Mouse (Mus musculus) CH12.LX (cell line): Measurements from ENCODE around the gene Akr1b10. TPM values are rescaled to one million over a fixed set of nuclear protein-coding genes. Genes with fewer than 3 reads are reported as not detected.

Experiments
- DNase-seq: peaks from one replicate; pipeline ENCODE4 v3.0.0-alpha.2; 2013; ENCODE audit errors: extremely low read depth
- H3K27ac ChIP-seq: 2 replicates; pipeline ENCODE4 v1.5.1; 2012; ENCODE audit warnings: low read depth, mild to moderate bottlenecking, control low read depth, moderate library complexity; ENCODE audit not compliant: insufficient read depth
- H3K27me3 ChIP-seq: replicated peaks from 2 replicates; pipeline ENCODE3; 2012; ENCODE audit warnings: inconsistent platforms
- H3K36me3 ChIP-seq, 2 experiments: replicated peaks in 1 of 2; 2 replicates each; pipeline versions ENCODE3 to v1.6.1; 2012; ENCODE audit warnings: inconsistent platforms in 1 of 2, low read length in 1 of 2, mild to moderate bottlenecking in 1 of 2, mixed read lengths in 1 of 2, moderate library complexity in 1 of 2; ENCODE audit not compliant: control insufficient read depth in 1 of 2, insufficient read depth in 1 of 2
- H3K4me1 ChIP-seq, 2 experiments: 2 replicates each; pipeline ENCODE4 v1.6.1; 2012; ENCODE audit warnings: inconsistent platforms in 1 of 2, moderate library complexity in 1 of 2; ENCODE audit not compliant: insufficient read depth in 2 of 2, control insufficient read depth in 1 of 2
- H3K4me2 ChIP-seq: 2 replicates; pipeline ENCODE4 v1.6.1; 2012; ENCODE audit warnings: low read depth, mild to moderate bottlenecking, control low read depth; ENCODE audit not compliant: poor library complexity, insufficient read depth, severe bottlenecking
- H3K4me3 ChIP-seq, 3 experiments: fragments of 150-350 bp in 1 of 3; sonication (generic) in 1 of 3; replicated peaks in 1 of 3; 2 replicates each; pipeline versions ENCODE3 to v1.5.1; 2011 to 2012; ENCODE audit warnings: low read depth in 2 of 3, low read length in 2 of 3, mild to moderate bottlenecking in 2 of 3, moderate library complexity in 2 of 3, control low read depth in 1 of 3, improper control_type of control experiment in 1 of 3, inconsistent platforms in 1 of 3, mixed read lengths in 1 of 3; ENCODE audit not compliant: poor library complexity in 1 of 3
- H3K79me2 ChIP-seq: replicated peaks from 2 replicates; pipeline ENCODE4 v1.6.1; 2012; ENCODE audit warnings: mild to moderate bottlenecking, moderate library complexity; ENCODE audit not compliant: control insufficient read depth, poor library complexity, insufficient read depth, severe bottlenecking; ENCODE audit errors: extremely low read depth
- H3K9ac ChIP-seq: 2 replicates; pipeline ENCODE4 v1.6.1; 2012; ENCODE audit warnings: low read depth, mild to moderate bottlenecking, control low read depth, moderate library complexity; ENCODE audit not compliant: insufficient read depth
- H3K9me3 ChIP-seq: replicated peaks from 2 replicates; pipeline ENCODE3; 2012; ENCODE audit warnings: low read length, inconsistent platforms, mixed read lengths
- ETS1 ChIP-seq: conservative IDR thresholded peaks from 2 replicates; pipeline ENCODE4 v1.6.1; 2012; ENCODE audit warnings: low read depth, mild to moderate bottlenecking, inconsistent platforms, low read length, improper control_type of control experiment, moderate library complexity
- GABPA ChIP-seq: IDR thresholded peaks from 2 replicates; pipeline ENCODE4 v1.6.1; 2012; ENCODE audit warnings: low read depth, low read length, improper control_type of control experiment, inconsistent platforms; ENCODE audit not compliant: insufficient replicate concordance
- KAT2A ChIP-seq: IDR thresholded peaks from 2 replicates; pipeline ENCODE4 v1.6.1; 2012; ENCODE audit warnings: low read length, improper control_type of control experiment, inconsistent platforms; ENCODE audit not compliant: insufficient replicate concordance
- POLR2A ChIP-seq: IDR thresholded peaks from 2 replicates; pipeline ENCODE4 v1.6.1; 2011; ENCODE audit warnings: low read depth, mild to moderate bottlenecking, improper control_type of control experiment, low read length
- RCOR1 ChIP-seq: conservative IDR thresholded peaks from 2 replicates; pipeline ENCODE4 v1.6.1; 2012; ENCODE audit warnings: low read depth, mild to moderate bottlenecking, inconsistent platforms, low read length, improper control_type of control experiment
- SIN3A ChIP-seq: IDR thresholded peaks from 2 replicates; pipeline ENCODE4 v1.6.1; 2012; ENCODE audit warnings: low read length, improper control_type of control experiment, inconsistent platforms
- SMC3 ChIP-seq: IDR thresholded peaks from 2 replicates; pipeline ENCODE4 v1.6.1; 2011; ENCODE audit warnings: low read depth, low read length, improper control_type of control experiment
- UBTF ChIP-seq: IDR thresholded peaks from 2 replicates; pipeline ENCODE4 v1.6.1; 2012; ENCODE audit warnings: low read depth, mild to moderate bottlenecking, inconsistent platforms, low read length, improper control_type of control experiment, moderate library complexity
- USF2 ChIP-seq: conservative IDR thresholded peaks from 2 replicates; pipeline ENCODE4 v1.6.1; 2011; ENCODE audit warnings: low read depth, low read length, improper control_type of control experiment
- ZKSCAN1 ChIP-seq: IDR thresholded peaks from 2 replicates; pipeline ENCODE4 v1.6.1; 2012; ENCODE audit warnings: low read depth, inconsistent platforms, low read length, improper control_type of control experiment, borderline replicate concordance
- ZNF384 ChIP-seq: IDR thresholded peaks from 2 replicates; pipeline ENCODE4 v1.6.1; 2012; ENCODE audit warnings: low read depth, low read length, improper control_type of control experiment, inconsistent platforms
- dilution Hi-C: fragments of 300-500 bp; cut with MboI; formaldehyde crosslinking; loops from 2 replicates; pipeline ENCODE4 v1.14.3; 2020; ENCODE audit warnings: low sequenced_read_pairs; ENCODE audit not compliant: extremely low pct_unique_long_range_greater_than_20kb, extremely low pct_ligation_motif_present
- in situ Hi-C: fragments of 300-500 bp; cut with MboI; formaldehyde crosslinking; loops from 3 replicates; pipeline ENCODE4 v1.14.3; 2019; ENCODE audit warnings: low sequenced_read_pairs, low pct_ligation_motif_present, low pct_unique_long_range_greater_than_20kb, mixed read lengths
- polyA plus RNA-seq: library from polyadenylated mRNA; unstranded; fragments of >175 nt; gene quantifications from 2 replicates; pipeline ENCODE4 v1.2.1, GENCODE M21; 2012; ENCODE audit warnings: low read depth; ENCODE audit not compliant: insufficient read length
- total RNA-seq, 2 experiments: library from RNA; depleted of rRNA; stranded (reverse); fragments of 300-350 nt in 1 of 2; fragments of >200 nt in 1 of 2; gene quantifications; 2 replicates each; pipeline ENCODE4 v1.2.3; 2012 to 2014

Akr1b10 gene
- total and polyA plus RNA-seq, 3 experiments, result 20.3 to 34.7 (median 29.6) TPM

DNA sequence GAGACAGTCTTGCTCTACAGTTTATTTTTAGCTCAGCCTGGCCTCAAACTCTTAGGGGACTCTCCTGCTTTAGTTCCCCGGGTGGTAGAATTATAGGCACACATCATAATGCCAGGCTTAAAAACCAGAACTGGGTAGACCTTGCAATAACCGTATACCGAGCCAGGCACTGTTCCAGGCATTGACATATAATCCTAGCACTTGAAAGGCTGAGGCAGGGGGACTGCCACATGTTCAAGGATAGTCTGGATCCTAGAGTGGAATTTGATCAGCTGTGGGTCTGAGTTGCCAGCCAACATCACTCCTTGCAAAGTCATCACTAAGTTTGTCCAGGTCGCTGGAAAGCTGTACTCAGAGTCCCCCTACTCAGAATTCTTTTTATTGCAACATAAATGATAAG is 42.0 kb upstream of the Akr1b10 start:
- Histone ChIP-seq H3K9me3 (no peaks in the 10 kb centered on the region), H3K27ac (no peak overlapping the region), H3K79me2 (no peaks in the 10 kb centered on the region), H3K27me3 (no peaks in the 10 kb centered on the region), H3K36me3 (no peaks in the 10 kb centered on the region), H3K4me3 (no peak overlapping the region), H3K4me2 (no peak overlapping the region), H3K4me1 (peaks cover 4 to 35% of the 10 kb centered on the region in 2 experiments; a peak in 3 of 4 replicates), H3K9ac (no peak overlapping the region)
- DNase-seq, result no peak
- in situ Hi-C loops (loop anchor here (10.0 kb wide), 1 partner anchor 47 kb away; no protein-coding TSS in a partner anchor), dilution Hi-C loops (no loop called here)
- TF ChIP-seq KAT2A (no peak), ETS1 (no peak), UBTF (no peak)

- in situ Hi-C loops, result loop anchor here (10.0 kb wide), 1 partner anchor 48 kb away; no protein-coding TSS in a partner anchor
- Histone ChIP-seq H3K9me3 (no peaks in the 10 kb centered on the region), H3K36me3 (no peaks in the 10 kb centered on the region), H3K4me3 (no peak overlapping the region), H3K79me2 (no peaks in the 10 kb centered on the region), H3K27me3 (no peaks in the 10 kb centered on the region), H3K27ac (no peak overlapping the region), H3K4me2 (no peak overlapping the region), H3K4me1 (peaks cover 4 to 35% of the 10 kb centered on the region in 2 experiments; a peak in 3 of 4 replicates), H3K9ac (no peak overlapping the region)
- dilution Hi-C loops, result no loop called here
- DNase-seq, result no peak
- no peak for TF ChIP-seq POLR2A
- TF ChIP-seq GABPA, result no peak
- TF ChIP-seq SIN3A, result no peak
- TF ChIP-seq ZNF384, result no peak
Observed at GRCm38 (mm10) chr6:34342476-34342875, 41.5 kb upstream of the Akr1b10 start.

GRCm38 (mm10) chr6:34343426-34343825 is 40.6 kb upstream of the Akr1b10 start:
- peaks cover 4 to 35% of the 10 kb centered on the region in 2 experiments; a peak in 3 of 4 replicates for H3K4me1 ChIP-seq
- H3K9ac ChIP-seq, result no peak overlapping the region
- H3K4me3 ChIP-seq, result no peak overlapping the region
- no peaks in the 10 kb centered on the region for H3K9me3 ChIP-seq
- no peaks in the 10 kb centered on the region for H3K79me2 ChIP-seq
- DNase-seq, result no peak
- dilution Hi-C loops, result no loop called here
- no peak overlapping the region for H3K4me2 ChIP-seq
- no peaks in the 10 kb centered on the region for H3K27me3 ChIP-seq
- H3K27ac ChIP-seq, result no peak overlapping the region
- H3K36me3 ChIP-seq, result no peaks in the 10 kb centered on the region
- TF ChIP-seq RCOR1 (no peak), KAT2A (no peak), SMC3 (no peak), SIN3A (no peak), ZKSCAN1 (no peak), POLR2A (no peak), USF2 (no peak)
- in situ Hi-C loops, result loop anchor here (10.0 kb wide), 1 partner anchor 49 kb away; no protein-coding TSS in a partner anchor
